Mouse (Mus musculus): Measurements from ENCODE around the gene Gle1. TPM values are rescaled to one million over a fixed set of nuclear protein-coding genes. Genes with fewer than 3 reads are reported as not detected.
"Not testable (repeated sequence)": the region's sequence is repeated elsewhere in the genome, so short reads cannot be mapped to it uniquely, and the experiment has no call there.

The Gle1 gene
- 10 to 100 TPM; 21.4 to 26.2 (median 24.5) TPM for total RNA-seq (2022)

DNA sequence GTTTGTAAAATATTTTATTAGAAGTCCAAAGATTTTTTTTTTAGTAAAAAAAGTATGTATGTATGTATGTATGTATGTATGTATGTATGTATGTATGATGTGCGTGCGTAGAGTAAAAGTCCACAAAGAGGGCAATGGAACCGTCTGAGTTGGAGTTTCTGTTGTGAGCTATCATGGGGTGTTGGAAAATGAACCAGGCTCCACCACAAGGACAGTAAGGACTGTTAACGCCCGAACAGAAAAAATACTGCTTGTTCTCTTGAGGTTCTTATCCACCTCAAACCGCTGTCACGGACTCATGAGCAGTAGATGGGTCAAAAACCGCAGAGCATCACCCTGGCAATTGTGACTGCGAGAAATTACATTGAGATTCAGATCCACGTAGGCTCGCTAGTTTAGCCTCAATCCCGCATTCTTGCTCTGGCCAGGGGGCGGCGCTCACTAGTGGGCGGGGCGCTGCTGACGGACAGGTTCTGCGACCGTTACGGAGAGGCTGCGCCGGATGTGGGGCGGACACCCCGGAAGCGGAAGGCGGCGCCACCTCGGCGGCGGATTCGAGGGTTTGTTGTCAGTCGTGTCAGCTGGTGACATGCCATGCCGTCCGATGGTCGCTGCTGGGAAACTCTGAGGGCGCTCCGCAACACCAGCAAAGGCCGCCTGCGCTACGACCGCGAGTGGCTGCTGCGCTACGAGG lies at the start of gene Gle1:
Gle1 (plus strand) TSS at position 521 of the 694 bp plus-strand sequence.
- peak; percentile 96 for DNase-seq (ENCODE audit: low spot score)

DNA sequence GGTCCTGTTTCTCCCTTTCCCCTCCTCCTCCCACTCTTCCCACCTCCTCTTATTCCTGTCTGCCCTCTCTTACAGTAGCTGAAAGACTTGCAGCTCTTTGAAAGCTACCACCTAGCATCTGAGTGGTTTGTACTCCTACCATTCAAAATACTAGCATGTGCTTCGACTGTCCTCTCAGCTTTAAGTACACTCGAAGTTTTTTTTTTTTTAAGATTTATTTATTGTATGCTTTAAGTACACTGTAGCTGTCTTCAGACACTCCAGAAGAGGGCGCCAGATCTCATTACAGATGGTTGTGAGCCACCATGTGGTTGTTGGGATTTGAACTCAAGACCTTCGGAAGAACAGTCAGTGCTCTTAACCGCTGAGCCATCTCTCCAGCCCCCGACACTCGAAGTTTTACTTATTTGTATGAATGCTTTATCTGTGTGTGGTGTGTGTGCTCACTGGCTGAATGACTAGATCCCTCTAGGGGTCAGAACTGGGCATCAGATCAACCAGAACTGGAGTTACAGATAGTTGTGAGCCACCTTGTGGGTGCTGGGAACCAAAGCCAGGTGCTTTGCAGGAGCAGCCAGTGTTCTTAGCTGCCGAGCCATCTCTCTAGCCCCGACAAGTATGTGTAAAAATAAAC lies 48.5 kb upstream of the Gle1 start:
- not testable (repeated sequence) for DNase-seq (ENCODE audit: low spot score)

DNA sequence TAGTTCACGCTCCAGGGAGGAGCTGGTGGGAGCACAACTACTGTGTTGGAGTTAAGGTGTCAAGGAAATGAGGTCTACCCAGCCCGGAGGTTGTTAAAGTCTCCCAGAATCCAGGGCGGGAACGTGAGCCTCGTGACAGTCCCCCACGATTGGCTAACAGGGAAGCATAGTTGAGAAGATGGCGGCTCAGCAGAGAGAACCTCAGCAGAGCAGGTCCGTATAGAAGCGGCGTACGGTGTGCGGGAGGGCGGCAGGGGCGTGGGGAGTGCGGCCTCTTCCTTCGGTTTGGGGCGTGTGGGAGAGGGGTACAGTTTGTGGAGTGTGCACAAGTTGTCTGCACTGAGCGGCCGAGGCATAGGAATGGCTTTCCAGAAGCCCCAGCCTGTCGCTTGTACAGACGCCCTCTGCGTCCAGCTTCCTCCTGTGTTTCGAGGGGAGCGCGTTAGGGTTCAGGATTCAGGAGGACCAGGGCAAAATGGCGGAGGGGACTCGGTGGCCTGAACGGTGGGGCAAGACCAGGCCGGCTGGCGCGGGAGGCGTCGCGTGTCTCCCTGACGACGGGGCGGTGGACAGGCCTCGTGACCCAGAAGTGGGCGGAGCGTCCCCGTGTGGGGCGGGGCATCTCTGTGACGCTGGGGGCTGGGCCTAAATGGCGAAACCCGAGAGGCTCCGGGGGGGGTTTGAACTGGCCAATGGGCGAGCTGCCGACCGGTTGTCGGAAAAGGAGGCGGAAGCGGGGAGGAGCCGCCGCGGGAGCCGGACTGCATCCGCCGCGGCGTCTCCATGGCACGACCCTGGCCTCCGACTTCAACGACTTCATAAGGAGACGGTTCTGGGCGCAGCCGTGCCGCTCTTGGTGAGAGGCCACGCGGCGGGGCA lies 45.9 kb upstream of the Gle1 start, which contains the start of gene Odf2:
Odf2 (plus strand) TSS at position 156 of the 879 bp plus-strand sequence.
- peak; percentile 100 for DNase-seq (ENCODE audit: low spot score)

DNA sequence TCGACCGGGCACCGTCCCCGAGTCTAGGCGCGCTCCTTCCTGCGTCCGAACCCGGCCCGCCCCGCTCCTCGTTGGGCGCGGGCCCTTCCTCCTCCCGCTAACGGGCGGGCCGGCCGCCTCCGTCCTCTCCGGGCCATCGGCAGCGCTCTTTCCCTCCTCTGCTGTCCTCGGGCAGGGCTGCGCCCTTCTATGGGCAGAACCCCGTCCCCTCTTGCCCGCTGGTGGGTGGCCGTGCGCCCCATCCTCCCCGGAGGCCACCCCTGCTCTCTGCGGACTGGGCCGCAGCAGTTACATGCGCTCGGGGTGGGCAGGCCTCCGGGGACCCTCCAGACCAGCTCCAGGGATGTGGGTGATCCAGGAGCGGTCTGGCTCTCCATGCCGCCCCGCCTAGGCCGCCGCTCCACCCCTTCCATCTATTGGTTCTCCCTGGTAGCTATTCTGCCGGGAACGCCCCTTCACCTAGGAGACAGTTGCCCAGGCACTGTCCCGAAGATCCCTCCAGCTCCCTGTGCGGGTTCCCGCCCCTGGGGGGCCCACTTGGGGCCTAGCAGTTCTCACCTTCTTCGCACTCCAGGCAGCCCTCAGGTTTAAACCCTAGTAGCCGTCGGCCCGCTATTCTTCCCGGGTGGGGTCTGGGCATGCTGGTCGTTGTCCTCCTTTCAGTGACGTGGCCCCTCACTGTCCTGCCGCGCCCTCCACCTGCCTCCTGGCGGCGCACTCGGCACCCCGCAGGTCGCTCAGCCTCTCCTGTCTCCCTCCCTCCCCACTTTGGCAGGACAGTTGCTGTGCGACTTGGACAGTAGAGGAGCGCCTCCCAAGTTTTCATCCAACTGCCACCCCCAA lies 45.0 kb upstream of the Gle1 start:
- peak; percentile 64 for DNase-seq (ENCODE audit: low spot score)

DNA sequence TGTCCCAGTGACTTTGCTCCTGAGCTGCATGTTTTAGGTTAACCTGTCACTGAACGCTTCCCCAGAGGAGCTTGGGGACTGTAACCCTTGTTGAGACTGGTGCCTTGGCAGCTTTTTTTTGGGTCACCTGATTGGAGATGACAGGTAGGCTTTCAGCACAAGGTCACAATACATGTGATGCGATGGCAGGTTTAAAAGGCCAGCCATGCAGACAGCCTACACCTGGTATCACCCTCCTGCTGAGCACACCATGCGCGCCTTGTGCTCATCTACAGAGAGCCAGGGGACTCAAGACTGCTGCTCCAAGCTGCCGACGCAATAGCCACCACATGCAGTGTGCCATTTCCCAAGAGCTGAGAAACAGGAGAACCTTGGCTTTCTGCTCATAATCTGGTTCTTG lies 43.5 kb upstream of the Gle1 start:
- no peak for DNase-seq (ENCODE audit: low spot score)

DNA sequence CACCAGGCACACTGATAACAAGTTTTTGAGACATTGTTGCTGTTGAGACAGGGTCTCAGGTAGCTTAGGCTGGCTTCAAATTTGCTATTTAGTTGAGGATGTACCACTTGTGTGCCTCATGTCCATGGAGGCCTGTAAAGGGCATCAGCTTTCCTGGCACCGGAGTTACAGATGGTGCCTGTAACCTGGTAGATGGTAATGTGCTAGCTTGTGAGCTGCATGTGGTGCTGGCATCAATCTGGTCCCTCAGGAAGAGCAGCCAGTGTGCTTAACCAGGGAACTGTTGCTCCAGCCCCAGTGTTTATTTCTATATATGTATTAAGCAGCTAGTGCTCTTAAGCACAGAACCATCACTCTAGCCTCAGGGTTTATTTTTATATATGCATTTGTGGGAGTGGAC lies 39.2 kb upstream of the Gle1 start:
- DNase-seq (ENCODE audit: low spot score): no peak

DNA sequence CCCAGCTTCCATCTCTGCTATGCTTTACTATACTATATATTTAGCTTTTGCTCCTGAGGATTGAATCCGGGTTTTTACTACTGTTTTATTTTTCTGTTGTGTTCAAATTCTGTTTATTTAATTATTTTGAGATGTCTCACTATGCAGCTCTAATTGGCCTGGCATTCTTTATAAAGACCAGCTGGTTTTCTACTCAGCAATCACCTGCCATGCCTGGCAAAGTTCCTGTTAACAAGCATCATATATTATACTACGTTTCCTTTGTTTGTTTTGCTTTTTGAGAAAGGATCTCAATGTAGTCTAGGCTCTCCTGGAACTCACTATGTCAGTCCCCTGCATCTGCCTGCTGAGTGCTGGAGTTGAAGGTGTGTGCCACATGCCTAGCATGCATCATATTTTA lies 37.9 kb upstream of the Gle1 start:
- DNase-seq (ENCODE audit: low spot score): no peak

DNA sequence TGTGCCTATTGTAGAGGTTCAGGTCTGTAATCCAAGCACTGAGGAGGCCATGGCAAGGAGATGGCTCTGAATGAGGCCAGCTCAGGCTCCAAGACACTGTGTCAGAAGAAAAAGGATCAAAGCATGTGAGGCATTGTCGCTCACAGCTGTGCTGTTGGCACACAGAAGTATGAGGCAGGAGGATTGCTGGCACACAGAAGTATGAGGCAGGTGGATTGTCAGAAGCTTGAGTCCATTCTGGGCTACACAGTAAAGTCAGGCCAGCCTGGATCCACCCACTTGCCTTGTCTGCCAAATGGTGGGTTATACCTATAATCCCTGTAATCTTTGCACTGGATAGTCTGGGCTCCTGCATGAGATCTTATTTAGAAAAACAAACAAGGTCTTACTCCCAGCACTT lies 37.1 kb upstream of the Gle1 start:
- DNase-seq (ENCODE audit: low spot score): no peak

DNA sequence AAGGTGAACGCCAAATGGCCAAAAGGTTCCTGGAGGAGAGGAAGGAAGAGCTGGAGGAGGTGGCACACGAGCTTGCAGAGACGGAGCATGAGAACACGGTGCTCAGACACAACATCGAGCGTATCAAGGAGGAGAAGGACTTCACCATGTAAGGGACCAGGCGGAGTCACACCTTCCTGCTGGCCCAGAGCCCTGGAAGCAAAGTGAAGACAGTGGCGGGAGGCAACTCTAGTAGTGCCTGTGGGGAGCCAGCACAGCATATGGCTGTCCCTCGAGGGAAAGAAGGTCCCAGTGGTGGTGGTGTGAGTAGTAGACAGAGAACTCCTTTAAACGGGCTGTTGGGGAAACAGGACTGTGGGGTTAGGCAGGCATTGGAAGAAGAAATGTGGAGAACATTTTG lies 33.0 kb upstream of the Gle1 start:
- DNase-seq (ENCODE audit: low spot score): no peak

DNA sequence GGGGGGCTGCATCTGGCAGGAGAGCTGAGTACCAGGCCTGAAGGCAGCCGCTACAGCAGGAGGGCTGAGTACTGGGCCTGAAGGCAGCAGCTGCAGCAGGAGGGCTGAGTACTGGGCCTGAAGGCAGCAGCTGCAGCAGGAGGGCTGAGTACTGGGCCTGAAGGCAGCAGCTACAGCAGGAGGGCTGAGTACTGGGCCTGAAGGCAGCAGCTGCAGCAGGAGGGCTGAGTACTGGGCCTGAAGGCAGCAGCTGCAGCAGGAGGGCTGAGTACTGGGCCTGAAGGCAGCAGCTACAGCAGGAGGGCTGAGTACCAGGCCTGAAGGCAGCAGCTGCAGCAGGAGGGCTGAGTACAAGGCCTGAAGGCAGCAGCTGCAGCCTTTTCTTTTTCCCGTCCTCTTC lies 27.1 kb upstream of the Gle1 start:
- DNase-seq (ENCODE audit: low spot score): not testable (repeated sequence)

DNA sequence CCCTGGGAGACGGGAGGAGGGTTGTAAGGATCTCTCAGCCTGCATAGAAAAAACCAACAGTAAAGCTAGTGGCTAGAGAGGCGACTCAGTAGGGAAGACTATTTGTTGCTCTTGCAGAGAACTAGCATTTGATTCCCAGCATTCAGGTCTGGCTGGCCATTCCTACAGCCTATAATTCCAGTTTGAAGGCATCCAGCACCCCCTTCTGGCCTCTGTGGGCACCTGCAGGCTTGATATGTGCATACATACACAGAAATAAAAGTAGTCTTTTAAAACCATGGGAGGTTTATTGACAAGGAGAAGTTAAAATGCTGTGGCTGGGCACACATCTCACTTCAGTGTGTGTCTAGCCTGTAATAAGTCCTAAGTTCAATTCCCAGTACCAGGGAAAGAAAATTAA lies 25.2 kb upstream of the Gle1 start:
- DNase-seq (ENCODE audit: low spot score): no peak

DNA sequence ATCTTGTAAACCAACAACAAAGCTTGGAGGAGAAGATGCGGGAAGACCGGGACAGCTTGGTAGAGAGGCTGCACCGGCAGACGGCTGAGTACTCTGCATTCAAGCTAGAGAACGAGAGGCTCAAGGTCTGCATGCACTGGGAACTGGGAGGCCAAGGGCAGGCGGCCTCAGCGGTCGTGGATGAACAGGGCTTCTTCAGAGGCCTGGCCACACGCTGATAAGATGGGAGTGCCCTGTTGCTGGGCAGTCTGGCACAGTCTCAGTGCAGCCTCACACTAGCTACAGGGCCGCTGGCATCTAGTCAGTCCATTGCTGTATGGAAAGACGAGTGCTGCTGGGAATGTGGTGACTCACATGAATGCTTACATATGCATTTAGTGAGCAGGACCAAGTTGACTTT lies 17.6 kb upstream of the Gle1 start:
- no peak for DNase-seq (ENCODE audit: low spot score)

DNA sequence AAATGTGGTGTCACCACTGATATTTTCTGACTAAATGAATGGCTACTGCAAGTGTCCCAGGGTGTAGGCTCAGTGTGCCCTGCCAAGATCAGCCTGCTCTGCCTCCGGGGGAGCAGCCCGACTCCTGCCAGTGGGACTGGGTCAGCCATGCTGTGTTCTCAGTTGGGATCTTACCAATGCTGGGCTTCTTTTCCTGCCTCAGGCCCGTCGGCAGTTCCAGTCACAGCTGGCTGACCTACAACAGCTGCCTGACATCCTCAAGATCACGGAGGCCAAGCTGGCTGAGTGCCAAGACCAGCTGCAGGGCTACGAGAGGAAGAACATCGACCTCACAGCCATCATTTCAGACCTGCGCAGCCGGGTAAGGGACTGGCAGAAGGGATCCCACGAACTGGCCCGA lies 13.2 kb upstream of the Gle1 start:
- peak; percentile 75 for DNase-seq (ENCODE audit: low spot score)

DNA sequence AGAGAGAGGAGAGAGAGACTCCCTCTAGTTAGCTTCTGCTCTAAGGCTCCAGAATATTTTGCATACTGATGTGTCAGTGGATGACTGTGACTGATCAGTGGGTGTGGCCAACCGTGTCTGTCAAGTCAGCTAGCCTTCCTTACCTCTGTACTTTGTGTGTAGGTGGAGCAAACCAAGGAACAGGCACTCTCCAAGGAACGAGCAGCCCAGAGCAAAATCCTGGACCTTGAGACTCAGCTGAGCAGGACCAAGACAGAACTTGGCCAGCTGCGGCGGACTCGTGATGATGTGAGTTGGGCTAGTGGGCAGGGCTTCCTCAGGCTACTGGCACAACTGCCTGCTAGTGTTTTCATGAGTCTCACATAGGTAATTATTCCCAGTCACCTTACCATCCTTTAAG lies 8.7 kb upstream of the Gle1 start:
- DNase-seq (ENCODE audit: low spot score): no peak

DNA sequence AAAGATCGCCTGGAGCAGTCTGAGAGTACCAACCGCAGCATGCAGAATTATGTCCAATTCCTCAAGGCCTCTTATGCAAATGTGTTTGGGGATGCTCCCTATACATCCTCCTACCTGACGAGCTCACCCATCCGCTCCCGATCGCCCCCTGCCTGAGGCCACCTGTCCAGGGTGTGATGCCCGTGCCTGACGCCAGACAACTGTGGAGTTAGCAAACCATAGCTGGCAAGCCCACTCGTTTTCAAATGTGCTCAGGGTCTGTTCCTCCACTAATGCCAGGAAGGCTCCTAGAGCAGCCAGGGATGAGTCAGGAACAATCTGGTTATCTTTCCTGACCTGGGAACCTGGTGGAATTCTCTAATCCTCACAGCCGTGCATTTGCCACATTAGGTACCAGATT lies 4.7 kb upstream of the Gle1 start:
- no peak for DNase-seq (ENCODE audit: low spot score)

DNA sequence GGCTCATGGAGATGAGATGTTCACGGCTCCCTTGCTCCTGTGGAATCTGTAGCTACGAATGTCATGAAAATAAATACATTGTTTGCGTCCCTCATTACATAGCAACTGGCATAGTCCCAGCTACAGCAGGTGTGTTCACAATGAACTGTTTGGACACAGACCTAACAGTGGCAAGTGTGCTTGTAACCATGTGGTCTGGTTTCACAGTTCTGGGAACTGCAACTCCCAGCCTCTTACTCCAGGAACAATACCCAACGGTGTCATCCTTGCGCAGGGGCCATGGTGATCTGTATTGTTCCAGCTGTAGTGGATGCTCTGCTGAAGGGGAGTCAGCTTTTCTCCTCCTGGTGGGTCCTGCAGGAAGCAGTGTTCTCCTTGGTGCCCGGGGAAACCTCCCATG lies 4.0 kb upstream of the Gle1 start:
- DNase-seq (ENCODE audit: low spot score): no peak

DNA sequence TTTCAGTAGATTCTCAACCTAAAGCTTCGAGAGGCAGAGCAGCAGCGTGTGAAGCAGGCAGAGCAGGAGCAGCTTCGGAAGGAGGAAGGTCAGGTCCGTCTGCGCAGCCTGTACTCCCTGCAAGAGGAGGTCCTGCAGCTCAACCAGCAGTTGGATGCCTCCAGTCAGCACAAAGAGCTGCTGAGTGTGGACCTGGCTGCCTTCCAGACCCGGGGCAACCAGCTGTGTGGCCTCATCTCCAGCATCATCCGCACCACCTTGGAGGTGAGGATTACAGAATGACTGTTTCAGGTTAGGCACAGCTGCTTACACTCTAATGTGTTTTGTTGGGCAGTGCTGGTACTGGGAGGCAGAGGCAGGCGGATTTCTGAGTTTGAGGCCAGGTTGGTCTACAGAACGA lies 4.8 kb downstream of the Gle1 start:
- no peak for DNase-seq (ENCODE audit: low spot score)

DNA sequence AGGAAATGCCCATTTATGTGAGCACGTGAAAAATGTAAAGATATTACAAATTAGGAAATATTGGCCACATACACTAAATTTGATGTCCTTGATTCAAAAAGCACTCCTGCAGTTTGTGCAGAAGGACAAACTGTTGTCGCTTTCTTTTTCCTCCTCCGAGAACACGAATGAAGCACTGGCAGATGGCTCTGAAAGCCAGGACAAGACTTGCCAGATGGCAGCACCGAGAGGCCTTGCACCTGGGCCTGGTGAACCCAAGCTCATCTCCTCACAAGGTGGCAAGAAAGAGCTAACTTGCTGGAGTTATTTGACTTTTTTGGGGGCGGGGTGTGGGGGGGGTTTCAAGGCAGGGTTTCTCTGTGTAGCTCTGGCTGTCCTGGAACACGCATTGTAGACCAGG lies 5.6 kb downstream of the Gle1 start:
- DNase-seq (ENCODE audit: low spot score): no peak

DNA sequence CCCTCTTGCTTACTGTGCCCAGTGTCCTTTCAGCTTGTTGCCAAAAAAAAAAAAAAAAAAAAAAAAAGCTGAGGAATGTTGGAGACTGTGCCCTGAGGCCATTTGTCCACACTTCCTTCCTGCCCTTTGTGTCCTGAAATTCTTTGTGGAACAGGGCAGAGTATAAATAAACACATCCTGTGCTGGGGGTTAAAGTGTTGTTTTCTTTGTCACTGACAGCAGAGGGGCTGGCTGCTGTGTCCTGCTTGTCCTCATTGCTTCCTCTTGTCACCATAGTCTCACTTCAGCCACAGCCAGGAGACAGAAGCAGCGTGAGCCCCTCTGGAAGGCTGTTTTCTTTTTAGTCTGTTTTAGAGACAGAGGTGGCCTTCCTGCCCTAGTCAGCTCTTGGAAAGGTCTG lies 9.5 kb downstream of the Gle1 start:
- DNase-seq (ENCODE audit: low spot score): peak; percentile 48

DNA sequence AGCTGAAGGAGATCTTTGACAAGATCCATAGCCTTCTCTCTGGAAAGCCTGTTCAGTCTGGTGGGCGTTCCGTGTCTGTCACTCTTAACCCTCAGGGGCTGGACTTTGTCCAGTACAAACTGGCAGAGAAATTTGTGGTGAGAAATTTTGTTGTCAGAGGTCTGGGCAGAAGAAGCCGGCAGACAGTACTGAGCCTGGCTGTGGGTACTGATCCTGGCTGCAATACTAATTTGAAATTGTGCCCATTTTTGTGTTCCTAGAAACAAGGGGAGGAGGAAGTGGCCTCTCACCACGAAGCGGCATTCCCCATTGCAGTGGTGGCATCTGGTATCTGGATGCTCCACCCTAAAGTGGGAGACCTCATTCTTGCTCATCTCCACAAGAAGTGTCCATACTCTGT lies 13.7 kb downstream of the Gle1 start:
- DNase-seq (ENCODE audit: low spot score): no peak

DNA sequence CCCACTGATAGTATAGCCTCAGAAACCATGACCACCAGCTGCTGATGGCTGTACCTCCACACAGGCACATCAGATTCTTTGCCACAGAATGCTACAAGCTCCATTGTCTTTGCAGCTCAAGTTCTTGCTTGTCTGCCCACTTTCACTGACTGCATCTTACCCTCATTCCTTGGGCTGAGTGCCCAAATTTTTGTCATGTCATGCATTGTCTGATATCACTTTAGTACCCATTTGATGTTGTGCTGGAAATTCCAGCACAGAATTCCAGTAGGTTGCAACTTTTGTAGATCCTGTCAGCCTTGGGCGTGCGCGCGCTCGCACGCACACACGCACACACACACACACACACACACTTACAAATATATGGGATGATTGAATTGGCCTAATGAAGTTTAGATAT lies 26.0 kb downstream of the Gle1 start:
- DNase-seq (ENCODE audit: low spot score): no peak

All from heart, adult 8-10 months (tissue).